Mouse (Mus musculus): ENCODE measurements around the gene Gm21985. TPM values are rescaled to one million over a fixed set of nuclear protein-coding genes. Genes with fewer than 3 reads are reported as not detected.
"Not testable (repeated sequence)": the region's sequence is repeated elsewhere in the genome, so short reads cannot be mapped to it uniquely, and the experiment has no call there.

Gm21985 gene
- polyA plus RNA-seq, 1 experiment from 2014 or later = not detected

DNA sequence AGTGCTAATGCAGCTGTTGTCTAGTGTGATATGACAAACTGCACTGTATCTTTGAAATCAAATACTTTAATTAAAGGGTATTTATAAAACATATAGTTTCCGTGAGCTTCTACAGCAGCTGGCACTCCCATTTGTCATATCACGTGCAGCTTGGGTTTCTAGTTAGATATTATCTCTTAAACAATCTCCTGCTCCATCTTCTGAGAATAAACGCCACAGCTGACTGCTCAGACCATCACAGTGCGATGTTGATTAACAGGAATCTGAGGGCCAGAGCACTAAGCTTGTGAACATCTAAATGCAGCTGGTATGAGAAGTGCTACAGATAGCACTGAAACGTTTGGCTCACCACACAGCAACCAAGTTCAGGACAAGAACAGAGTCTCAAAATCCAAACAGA is 164.3 kb downstream of the Gm21985 start:
- H3K36me3 ChIP-seq = no peaks in the 10 kb centered on the region
- no peak for ATAC-seq (ENCODE audit: low FRiP score)
- H3K27me3 ChIP-seq (replicated peaks) = no peaks in the 10 kb centered on the region
- H3K9me3 ChIP-seq (replicated peaks) = no peaks in the 10 kb centered on the region
- WGBS = 77% methylated on average over 5 of the region's 5 CpGs
- no peaks in the 10 kb centered on the region for H3K4me1 ChIP-seq
- no peak overlapping the region for H3K4me3 ChIP-seq (replicated peaks)
- no peak overlapping the region for H3K4me2 ChIP-seq
- no peak overlapping the region for H3K9ac ChIP-seq (replicated peaks)
- H3K27ac ChIP-seq (replicated peaks) = no peak overlapping the region

DNA sequence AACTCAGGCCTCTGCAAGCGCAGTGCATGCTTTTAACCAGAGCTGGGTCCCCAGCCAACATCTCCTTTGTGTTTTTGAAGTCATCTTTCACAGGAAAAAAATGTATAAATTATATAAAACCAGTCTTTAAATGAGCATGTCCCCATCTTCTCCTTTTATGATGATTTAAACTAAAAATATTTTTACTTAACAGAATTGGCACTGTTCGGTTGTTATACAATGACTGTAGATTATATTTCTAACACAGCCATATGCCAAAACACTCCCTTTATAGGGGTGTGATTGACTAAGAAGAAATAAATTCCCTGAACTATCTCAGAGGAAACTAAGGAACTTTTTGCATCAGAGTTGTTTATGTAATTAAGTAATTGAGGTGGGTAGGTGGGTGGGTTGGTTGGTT is 166.4 kb downstream of the Gm21985 start:
- H3K4me1 ChIP-seq = no peaks in the 10 kb centered on the region
- H3K9ac ChIP-seq (replicated peaks) = no peak overlapping the region
- H3K36me3 ChIP-seq = no peaks in the 10 kb centered on the region
- no peak overlapping the region for H3K4me3 ChIP-seq (replicated peaks)
- H3K27me3 ChIP-seq (replicated peaks) = no peaks in the 10 kb centered on the region
- 89% methylated on average over 2 of the region's 2 CpGs for WGBS
- H3K27ac ChIP-seq (replicated peaks) = no peak overlapping the region
- H3K4me2 ChIP-seq = no peak overlapping the region
- no peaks in the 10 kb centered on the region for H3K9me3 ChIP-seq (replicated peaks)
- ATAC-seq (ENCODE audit: low FRiP score) = no peak

DNA sequence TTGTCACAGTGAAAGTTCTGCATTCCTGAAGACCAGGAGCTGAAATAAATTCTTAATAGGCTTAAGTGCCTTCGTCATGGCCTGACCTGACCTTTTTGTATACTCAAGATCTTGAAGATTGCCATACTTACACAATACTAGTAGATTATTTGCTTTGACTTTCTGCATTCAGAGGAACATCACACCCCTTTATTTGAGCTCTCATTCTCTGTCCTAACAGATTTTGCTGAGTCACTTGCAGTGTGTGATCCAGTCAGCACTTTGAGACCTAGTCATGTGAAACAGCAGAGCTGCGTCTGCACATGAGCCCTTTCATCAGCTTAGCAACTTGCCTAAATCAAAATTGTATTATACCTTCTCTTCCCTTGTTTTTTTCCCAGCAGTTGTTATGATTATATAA is 167.2 kb downstream of the Gm21985 start:
- no peaks in the 10 kb centered on the region for H3K9me3 ChIP-seq (replicated peaks)
- H3K4me1 ChIP-seq = no peaks in the 10 kb centered on the region
- ATAC-seq (ENCODE audit: low FRiP score) = no peak
- no peak overlapping the region for H3K4me2 ChIP-seq
- H3K4me3 ChIP-seq (replicated peaks) = no peak overlapping the region
- no peak overlapping the region for H3K27ac ChIP-seq (replicated peaks)
- H3K36me3 ChIP-seq = no peaks in the 10 kb centered on the region
- WGBS = 77% methylated on average over 2 of the region's 2 CpGs
- no peak overlapping the region for H3K9ac ChIP-seq (replicated peaks)
- no peaks in the 10 kb centered on the region for H3K27me3 ChIP-seq (replicated peaks)

- Histone ChIP-seq H3K4me1 (no peaks in the 10 kb centered on the region), H3K4me3 (replicated peaks) (no peak overlapping the region), H3K27ac (replicated peaks) (no peak overlapping the region), H3K27me3 (replicated peaks) (no peaks in the 10 kb centered on the region), H3K9me3 (replicated peaks) (no peaks in the 10 kb centered on the region), H3K36me3 (no peaks in the 10 kb centered on the region), H3K4me2 (no peak overlapping the region), H3K9ac (replicated peaks) (no peak overlapping the region)
- no peak for ATAC-seq (ENCODE audit: low FRiP score)
- 86% methylated on average over 4 of the region's 4 CpGs for WGBS
Observed at GRCm38 (mm10) chr2:112436292-112436691, 170.2 kb downstream of the Gm21985 start.

GRCm38 (mm10) chr2:112437589-112437988 is 171.5 kb downstream of the Gm21985 start:
- Histone ChIP-seq H3K27ac (replicated peaks) (no peak overlapping the region), H3K4me2 (no peak overlapping the region), H3K27me3 (replicated peaks) (no peaks in the 10 kb centered on the region), H3K9ac (replicated peaks) (no peak overlapping the region), H3K4me1 (no peaks in the 10 kb centered on the region), H3K36me3 (no peaks in the 10 kb centered on the region), H3K9me3 (replicated peaks) (no peaks in the 10 kb centered on the region; the same call in 1 of the 2 replicates), H3K4me3 (replicated peaks) (no peak overlapping the region)
- no peak for ATAC-seq (ENCODE audit: low FRiP score)
- 91% methylated on average over 2 of the region's 2 CpGs for WGBS

- Histone ChIP-seq H3K27ac (replicated peaks) (no peak overlapping the region), H3K27me3 (replicated peaks) (no peaks in the 10 kb centered on the region), H3K4me3 (replicated peaks) (no peak overlapping the region), H3K36me3 (no peaks in the 10 kb centered on the region), H3K4me2 (no peak overlapping the region), H3K9me3 (replicated peaks) (no peaks in the 10 kb centered on the region; the same call in 1 of the 2 replicates), H3K4me1 (no peaks in the 10 kb centered on the region), H3K9ac (replicated peaks) (no peak overlapping the region)
- no peak for ATAC-seq (ENCODE audit: low FRiP score)
- 65% methylated on average over 2 of the region's 2 CpGs for WGBS
Observed at GRCm38 (mm10) chr2:112443491-112443890, 177.4 kb downstream of the Gm21985 start.

DNA sequence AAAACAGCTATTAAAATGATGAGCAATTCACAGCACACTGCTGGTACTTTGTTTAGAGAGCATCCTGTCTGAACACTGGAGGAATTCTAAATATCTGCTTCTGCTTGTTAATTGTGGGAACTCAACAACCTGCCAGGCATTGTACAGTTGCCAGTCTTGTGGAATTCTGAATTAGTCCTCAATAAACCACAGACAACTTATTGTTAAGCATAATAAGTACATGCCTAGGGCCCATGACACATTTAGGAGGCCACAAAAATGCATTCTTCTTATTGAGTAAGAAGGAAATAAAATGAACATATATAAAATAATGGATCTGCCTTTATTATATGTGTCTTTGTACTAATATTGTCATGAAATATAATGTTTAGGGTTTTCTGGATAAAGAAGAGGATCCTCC is 179.4 kb downstream of the Gm21985 start:
- H3K27me3 ChIP-seq (replicated peaks) = no peaks in the 10 kb centered on the region
- ATAC-seq (ENCODE audit: low FRiP score) = no peak
- H3K4me3 ChIP-seq (replicated peaks) = no peak overlapping the region
- H3K9ac ChIP-seq (replicated peaks) = no peak overlapping the region
- H3K36me3 ChIP-seq = no peaks in the 10 kb centered on the region
- H3K27ac ChIP-seq (replicated peaks) = no peak overlapping the region
- H3K4me2 ChIP-seq = no peak overlapping the region
- H3K9me3 ChIP-seq (replicated peaks) = no peaks in the 10 kb centered on the region; the same call in 1 of the 2 replicates
- H3K4me1 ChIP-seq = no peaks in the 10 kb centered on the region

DNA sequence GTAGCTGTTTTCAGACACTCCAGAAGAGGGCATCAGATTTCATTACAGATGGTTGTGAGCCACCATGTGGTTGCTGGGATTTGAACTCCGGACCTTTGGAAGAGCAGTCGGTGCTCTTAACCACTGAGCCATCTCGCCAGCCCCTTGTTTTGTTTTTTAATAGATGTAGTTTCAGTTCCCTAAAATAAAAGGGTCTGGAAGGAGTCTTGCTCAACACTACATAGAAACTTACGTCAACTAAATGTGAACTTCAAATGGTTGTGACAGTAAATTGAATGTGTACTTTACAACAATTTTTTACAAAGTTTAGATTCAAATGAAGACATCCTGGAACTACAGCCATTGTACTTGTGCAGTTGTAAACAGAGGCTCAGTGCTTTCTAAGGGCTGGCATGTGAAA is 181.9 kb downstream of the Gm21985 start:
- 81% methylated on average over 4 of the region's 4 CpGs for WGBS

DNA sequence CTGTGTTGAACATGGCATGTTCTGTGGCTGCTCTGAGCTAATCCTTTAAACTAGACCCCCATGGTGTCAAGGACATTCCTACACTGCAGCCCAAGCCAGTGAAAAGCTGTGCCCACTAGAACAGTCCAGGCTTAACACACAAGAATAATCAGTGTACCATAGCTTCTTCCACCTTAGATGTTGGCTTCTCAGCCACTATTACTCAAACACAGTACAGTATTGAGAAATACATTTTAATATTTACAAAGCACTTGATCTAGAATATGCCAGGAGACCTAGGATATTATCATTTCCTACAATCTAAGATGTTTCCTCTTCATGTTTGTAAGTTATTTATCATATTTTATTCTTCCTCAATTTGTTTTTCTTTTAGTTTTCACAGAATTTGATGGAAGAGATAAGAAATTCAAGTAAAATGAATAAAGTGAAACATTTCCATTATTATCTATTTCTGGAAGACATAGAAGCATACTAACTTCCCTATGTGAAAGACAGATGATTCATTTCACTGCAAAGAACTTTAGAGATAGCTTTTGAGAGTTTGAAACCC is 182.5 kb downstream of the Gm21985 start:
- no peak overlapping the region for H3K4me2 ChIP-seq
- no peak for ATAC-seq (ENCODE audit: low FRiP score)
- H3K9ac ChIP-seq (replicated peaks) = no peak overlapping the region
- H3K4me3 ChIP-seq (replicated peaks) = no peak overlapping the region
- H3K27me3 ChIP-seq (replicated peaks) = no peaks in the 10 kb centered on the region
- no peaks in the 10 kb centered on the region for H3K9me3 ChIP-seq (replicated peaks)
- no peaks in the 10 kb centered on the region for H3K36me3 ChIP-seq
- H3K27ac ChIP-seq (replicated peaks) = no peak overlapping the region
- H3K4me1 ChIP-seq = no peaks in the 10 kb centered on the region

More for the DNA sequence above, 181.9 kb downstream of the Gm21985 start:
- not testable (repeated sequence) for H3K4me1 ChIP-seq; H3K4me2 ChIP-seq; H3K9ac ChIP-seq (replicated peaks); H3K27ac ChIP-seq (replicated peaks); H3K36me3 ChIP-seq; H3K9me3 ChIP-seq (replicated peaks); ATAC-seq (ENCODE audit: low FRiP score); H3K27me3 ChIP-seq (replicated peaks); H3K4me3 ChIP-seq (replicated peaks)

GRCm38 (mm10) chr2:112449597-112450296 is 183.6 kb downstream of the Gm21985 start:
- ATAC-seq (ENCODE audit: low FRiP score) = no peak
- Histone ChIP-seq H3K27me3 (replicated peaks) (no peaks in the 10 kb centered on the region), H3K36me3 (no peaks in the 10 kb centered on the region), H3K9ac (replicated peaks) (no peak overlapping the region), H3K9me3 (replicated peaks) (no peaks in the 10 kb centered on the region), H3K4me3 (replicated peaks) (no peak overlapping the region), H3K27ac (replicated peaks) (no peak overlapping the region), H3K4me1 (peaks cover 5% of the 10 kb centered on the region), H3K4me2 (no peak overlapping the region)
- WGBS = 34% methylated on average over 4 of the region's 4 CpGs

DNA sequence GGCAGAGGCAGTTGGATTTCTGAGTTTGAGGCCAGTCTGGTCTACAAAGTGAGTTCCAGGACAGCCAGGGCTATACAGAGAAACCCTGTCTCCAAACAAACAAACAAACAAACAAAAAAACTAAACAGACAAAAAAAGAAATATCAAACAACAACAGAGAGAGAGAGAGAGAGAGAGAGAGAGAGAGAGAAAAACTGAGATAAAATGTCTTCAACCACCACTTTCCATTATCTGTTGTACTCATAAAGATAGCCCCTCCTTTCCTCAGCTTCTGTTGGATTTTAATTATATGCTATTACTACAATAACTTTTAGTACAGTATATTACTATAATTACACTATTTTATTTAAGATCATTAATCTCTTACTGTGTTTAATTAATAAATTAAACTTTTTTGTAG is 186.4 kb downstream of the Gm21985 start:
- not testable (repeated sequence) for H3K36me3 ChIP-seq; H3K27ac ChIP-seq (replicated peaks); H3K9me3 ChIP-seq (replicated peaks); H3K4me2 ChIP-seq; ATAC-seq (ENCODE audit: low FRiP score); H3K27me3 ChIP-seq (replicated peaks); H3K4me3 ChIP-seq (replicated peaks); H3K9ac ChIP-seq (replicated peaks)
- H3K4me1 ChIP-seq = peaks cover 21% of the 10 kb centered on the region

GRCm38 (mm10) chr2:112454125-112454861 is 188.2 kb downstream of the Gm21985 start:
- peak overlapping the region; percentile 80 for H3K4me2 ChIP-seq
- H3K27ac ChIP-seq (replicated peaks) = peak overlapping the region; percentile 88
- 31% methylated on average over 17 of the region's 17 CpGs for WGBS
- peak; percentile 84 for ATAC-seq (ENCODE audit: low FRiP score)
- peak overlapping the region; percentile 70 for H3K9ac ChIP-seq (replicated peaks)
- H3K27me3 ChIP-seq (replicated peaks) = no peaks in the 10 kb centered on the region
- H3K4me3 ChIP-seq (replicated peaks) = peak overlapping the region; percentile 89
- H3K4me1 ChIP-seq = peaks cover 26% of the 10 kb centered on the region
- no peaks in the 10 kb centered on the region for H3K36me3 ChIP-seq
- no peaks in the 10 kb centered on the region for H3K9me3 ChIP-seq (replicated peaks)
